Mouse (Mus musculus): ENCODE measurements around the gene Cmss1.

GRCm38 (mm10) chr16:57593422-57594157 lies 13.1 kb downstream of the Cmss1 start:
- TF ChIP-seq GATA1 (IDR thresholded peaks at IDR 0.05; ENCODE audit: borderline replicate concordance, low read length): no peak
- no peak for TF ChIP-seq FLI1 (IDR thresholded peaks at IDR 0.05; ENCODE audit: low read length)

All from megakaryocyte, embryonic 14.5 days (primary cell).